ENCODE assay signal across 12 mouse cellular contexts in the genomic region with DNA sequence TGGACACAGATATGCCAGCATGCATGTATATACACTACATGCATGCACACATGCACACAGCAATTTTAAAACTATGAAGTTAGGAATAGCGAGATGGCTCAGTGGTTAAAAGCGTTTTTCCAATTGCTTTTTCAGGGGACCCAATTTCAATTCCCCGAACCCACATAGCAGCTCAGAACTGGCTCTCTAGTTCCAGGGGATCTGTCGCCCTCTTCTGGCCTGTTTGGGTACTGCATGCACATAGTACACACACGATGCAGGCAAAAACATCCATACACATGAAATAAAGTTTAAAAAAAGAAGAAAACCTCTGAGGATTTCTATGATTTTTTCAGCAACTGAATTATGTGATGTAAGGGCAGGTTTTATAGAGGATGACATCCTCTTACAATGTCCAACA. TPM values are rescaled to one million over a fixed set of nuclear protein-coding genes. Genes with fewer than 3 reads are reported as not detected.
DNase-seq lines count a peak whose midpoint lies in the region; ATAC-seq and TF ChIP-seq lines count a peak whose summit lies in the region.
"Had no signal": no experiment of that assay in that cellular context is flagged by ENCODE, and none has a peak within 500 bp of the region (broad histone marks: within the 10 kb centered on the region; RNA-seq: fewer than 3 reads in every experiment).

No protein-coding gene starts in this region.

- peak; percentile 46 for TF ChIP-seq CTCF in heart, adult 2 months (IDR thresholded peaks at IDR 0.05)
- TF ChIP-seq CTCF in lung, embryonic 14.5 days (IDR thresholded peaks at IDR 0.05; ENCODE audit: low read depth), result peak; percentile 56
- peak; percentile 62 for TF ChIP-seq CTCF in liver, postnatal 0 days (IDR thresholded peaks at IDR 0.05; ENCODE audit: low read depth)

- H3K4me2 ChIP-seq in lung, embryonic 14.5 days, result no peak overlapping the region
- no peak overlapping the region for H3K4me2 ChIP-seq in liver, postnatal 0 days (ENCODE audit: low read depth, low read length)
- H3K4me2 ChIP-seq: embryonic facial prominence, embryonic 15.5 days had no signal

- H3K79me2 ChIP-seq in heart, adult 2 months (replicated peaks; ENCODE audit: control insufficient read depth, insufficient read depth, low read length), result no peaks in the 10 kb centered on the region

- no peak overlapping the region for H3K27ac ChIP-seq in heart, adult 2 months
- no peak overlapping the region for H3K27ac ChIP-seq in lung, embryonic 14.5 days (ENCODE audit: low read depth)
- no peak overlapping the region for H3K27ac ChIP-seq in liver, postnatal 0 days (ENCODE audit: low read depth)
- H3K27ac ChIP-seq: embryonic facial prominence, embryonic 15.5 days had no signal

- H3K4me1 ChIP-seq in heart, adult 2 months (ENCODE audit: control insufficient read depth, insufficient read depth, low read length), result no peaks in the 10 kb centered on the region
- no peaks in the 10 kb centered on the region for H3K4me1 ChIP-seq in lung, embryonic 14.5 days (ENCODE audit: insufficient read depth)
- H3K4me1 ChIP-seq in liver, postnatal 0 days (ENCODE audit: insufficient read depth), result no peaks in the 10 kb centered on the region
- H3K4me1 ChIP-seq: embryonic facial prominence, embryonic 15.5 days had no signal

- no peak for TF ChIP-seq POLR2A in heart, adult 2 months (IDR thresholded peaks at IDR 0.05; ENCODE audit: insufficient read depth, low read depth, low read length)

- no peak for DNase-seq in heart, adult 2 months
- no peak for DNase-seq in heart, postnatal 10 days
- peak; percentile 11 for DNase-seq in lung, embryonic 14.5 days
- DNase-seq in lung, postnatal 4 days, result no peak
- DNase-seq in MN1 (ENCODE audit: low spot score), result peak; percentile 8
- DNase-seq in liver, postnatal 0 days, result peak; percentile 39
- no peak for DNase-seq in lung, postnatal 25 days (ENCODE audit: low spot score)
- DNase-seq in right cerebral cortex, adult 2 months (ENCODE audit: low spot score in 2 of 2), result no peak
- DNase-seq: heart, postnatal 36 days; lung, adult 18-20 months; thymus, postnatal 25 days had no signal

- no peaks in the 10 kb centered on the region for H3K27me3 ChIP-seq in heart, adult 2 months (ENCODE audit: control insufficient read depth, insufficient read depth, low read length)
- H3K27me3 ChIP-seq in lung, embryonic 14.5 days (ENCODE audit: insufficient read depth, low read length), result no peaks in the 10 kb centered on the region
- H3K27me3 ChIP-seq in liver, postnatal 0 days (ENCODE audit: insufficient read depth, low read length), result no peaks in the 10 kb centered on the region
- H3K27me3 ChIP-seq: embryonic facial prominence, embryonic 15.5 days had no signal

- no peaks in the 10 kb centered on the region for H3K36me3 ChIP-seq in heart, adult 2 months (ENCODE audit: control insufficient read depth, insufficient read depth, low read length)
- H3K36me3 ChIP-seq in lung, embryonic 14.5 days (ENCODE audit: insufficient read depth), result no peaks in the 10 kb centered on the region
- no peaks in the 10 kb centered on the region for H3K36me3 ChIP-seq in liver, postnatal 0 days (replicated peaks; ENCODE audit: insufficient read depth, low read length)
- H3K36me3 ChIP-seq: embryonic facial prominence, embryonic 15.5 days had no signal

- no peaks in the 10 kb centered on the region for H3K9me3 ChIP-seq in lung, embryonic 14.5 days (ENCODE audit: low read depth, low read length)
- no peaks in the 10 kb centered on the region for H3K9me3 ChIP-seq in liver, postnatal 0 days (ENCODE audit: low read length)

- intact Hi-C loops in heart, adult 2 months (cut with DNase I), result no loop called here
- intact Hi-C loops in heart, postnatal 10 days (cut with DNase I), result no loop called here

- WGBS in heart, adult 2 months, result 59% methylated on average over 5 of the region's 5 CpGs
- 67% methylated on average over 5 of the region's 5 CpGs for WGBS in lung, embryonic 14.5 days
- WGBS in liver, postnatal 0 days (ENCODE audit: insufficient replicate concordance), result 58% methylated on average over 5 of the region's 5 CpGs

- H3K4me3 ChIP-seq in heart, adult 2 months, result no peak overlapping the region
- H3K4me3 ChIP-seq in lung, embryonic 14.5 days (ENCODE audit: low read depth, low read length), result no peak overlapping the region
- H3K4me3 ChIP-seq in liver, postnatal 0 days (ENCODE audit: low read depth, low read length), result no peak overlapping the region
- H3K4me3 ChIP-seq: embryonic facial prominence, embryonic 15.5 days had no signal

- no peak for TF ChIP-seq EP300 in heart, adult 2 months (IDR thresholded peaks at IDR 0.05; ENCODE audit: insufficient read depth, low read depth, low read length)
- TF ChIP-seq EP300 in liver, postnatal 0 days (IDR thresholded peaks at IDR 0.05; ENCODE audit: low read depth), result no peak

- no peak overlapping the region for H3K9ac ChIP-seq in heart, adult 2 months (ENCODE audit: low read depth, low read length)
- H3K9ac ChIP-seq in lung, embryonic 14.5 days, result no peak overlapping the region
- H3K9ac ChIP-seq in liver, postnatal 0 days (replicated peaks), result no peak overlapping the region
- H3K9ac ChIP-seq: embryonic facial prominence, embryonic 15.5 days had no signal

- ATAC-seq in lung, embryonic 14.5 days (ENCODE audit: insufficient read depth), result no peak
- no peak for ATAC-seq in liver, postnatal 0 days

RNA-seq across cellular contexts. Expression of a gene that starts 3.4 kb away (rescaled TPM):
- not detected for total RNA-seq in heart, adult 2 months (2021)
- polyA plus RNA-seq in heart, adult 2 months (2012; rRNA removed), result not detected in 2 replicates
- total RNA-seq in heart, postnatal 10 days (2021), result not detected
- not detected in 2 replicates for polyA plus RNA-seq in lung, embryonic 14.5 days (2014; fragmentation: Nextera tagmentation; extraction: Ambion mirVana)
- polyA plus RNA-seq in liver, postnatal 0 days (2015; fragmentation: Nextera tagmentation; extraction: Ambion mirVana), result not detected in 2 replicates
- total RNA-seq: heart, postnatal 36 days had no signal

RNA-seq across cellular contexts. Expression of a gene that starts 17.6 kb away (rescaled TPM):
- not detected for total RNA-seq in heart, adult 2 months (2021)
- not detected in 2 replicates for polyA plus RNA-seq in heart, adult 2 months (2012; rRNA removed)
- not detected for total RNA-seq in heart, postnatal 10 days (2021)
- polyA plus RNA-seq in lung, embryonic 14.5 days (2014; fragmentation: Nextera tagmentation; extraction: Ambion mirVana), result not detected in 2 replicates
- not detected in 2 replicates for polyA plus RNA-seq in liver, postnatal 0 days (2015; fragmentation: Nextera tagmentation; extraction: Ambion mirVana)
- total RNA-seq: heart, postnatal 36 days had no signal
- polyA plus RNA-seq: embryonic facial prominence, embryonic 15.5 days had no signal

RNA-seq across cellular contexts. Expression of a gene that starts 26.6 kb away (rescaled TPM):
- not detected for total RNA-seq in heart, adult 2 months (2021)
- not detected in 2 replicates for polyA plus RNA-seq in heart, adult 2 months (2012; rRNA removed)
- not detected for total RNA-seq in heart, postnatal 10 days (2021)
- not detected in 2 replicates for polyA plus RNA-seq in lung, embryonic 14.5 days (2014; fragmentation: Nextera tagmentation; extraction: Ambion mirVana)
- polyA plus RNA-seq in liver, postnatal 0 days (2015; fragmentation: Nextera tagmentation; extraction: Ambion mirVana), result not detected in 2 replicates
- total RNA-seq: heart, postnatal 36 days had no signal
- polyA plus RNA-seq: embryonic facial prominence, embryonic 15.5 days had no signal

RNA-seq across cellular contexts. Expression of a gene that starts 38.5 kb away (rescaled TPM):
- total RNA-seq in heart, adult 2 months (2021), result not detected
- not detected in 2 replicates for polyA plus RNA-seq in heart, adult 2 months (2012; rRNA removed)
- total RNA-seq in heart, postnatal 10 days (2021), result not detected
- not detected in 2 replicates for polyA plus RNA-seq in lung, embryonic 14.5 days (2014; fragmentation: Nextera tagmentation; extraction: Ambion mirVana)
- polyA plus RNA-seq in liver, postnatal 0 days (2015; fragmentation: Nextera tagmentation; extraction: Ambion mirVana), result not detected in 2 replicates
- total RNA-seq: heart, postnatal 36 days had no signal

RNA-seq across cellular contexts. Expression of a gene that starts 39.4 kb away (rescaled TPM):
- not detected for total RNA-seq in heart, adult 2 months (2021)
- polyA plus RNA-seq in heart, adult 2 months (2012; rRNA removed), result not detected in 2 replicates
- total RNA-seq in heart, postnatal 10 days (2021), result not detected
- not detected in 2 replicates for polyA plus RNA-seq in lung, embryonic 14.5 days (2014; fragmentation: Nextera tagmentation; extraction: Ambion mirVana)
- polyA plus RNA-seq in liver, postnatal 0 days (2015; fragmentation: Nextera tagmentation; extraction: Ambion mirVana), result not detected in 2 replicates
- total RNA-seq: heart, postnatal 36 days had no signal
- polyA plus RNA-seq: embryonic facial prominence, embryonic 15.5 days had no signal

Comparison
In these comparisons a context has a peak if more than half of its experiments do, and no peak if none do; other contexts are left out.
1. DNase-seq: peak in lung, embryonic 14.5 days (single experiment), MN1 (single experiment) and liver, postnatal 0 days (single experiment); none in heart, adult 2 months (0 of 2), heart, postnatal 10 days (0 of 2), lung, postnatal 4 days (0 of 2), lung, postnatal 25 days (single experiment) and right cerebral cortex, adult 2 months (0 of 2).
2. Peak in every context shown above with its lines, with median percentiles within 50 percentile points of each other: CTCF ChIP-seq.